Comparison of ENCODE assay signal across 16 mouse cellular contexts in the genomic region with DNA sequence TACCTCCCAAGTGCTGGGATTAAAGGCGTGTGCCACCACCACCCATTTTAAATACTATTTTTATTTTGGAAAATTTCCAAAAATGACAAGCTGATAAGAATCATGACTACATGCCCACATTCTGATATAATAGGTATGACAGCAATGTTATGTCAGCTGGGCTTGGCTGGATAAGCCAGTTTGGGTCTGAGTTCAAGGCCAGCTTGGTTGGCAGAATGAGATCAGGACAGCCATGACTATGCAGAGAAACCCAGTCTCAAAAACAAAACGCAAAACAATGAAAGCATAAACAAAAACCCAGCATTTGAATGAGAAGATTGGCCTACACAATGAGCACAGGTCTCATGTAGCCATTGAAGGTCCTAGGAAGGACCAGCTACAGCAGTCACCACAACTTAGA.
"Had no signal": no experiment of that assay in that cellular context is flagged by ENCODE, and none has a peak within 500 bp of the region (broad histone marks: within the 10 kb centered on the region; RNA-seq: fewer than 3 reads in every experiment).

No protein-coding gene starts in this region.

- H3K9ac ChIP-seq: liver, postnatal 0 days; lung, embryonic 15.5 days; midbrain, embryonic 13.5 days; midbrain, embryonic 15.5 days; neural tube, embryonic 12.5 days had no signal

- H3K4me2 ChIP-seq: lung, embryonic 15.5 days; midbrain, embryonic 11.5 days; midbrain, embryonic 13.5 days; midbrain, embryonic 15.5 days; neural tube, embryonic 12.5 days had no signal

- H3K36me3 ChIP-seq: lung, embryonic 15.5 days; midbrain, embryonic 13.5 days; midbrain, embryonic 15.5 days; neural tube, embryonic 12.5 days had no signal

- DNase-seq: liver, postnatal 0 days; lung, adult 2 months; lung, postnatal 14 days; lung, postnatal 36 days; right cerebral cortex, postnatal 14 days; thymus, adult 2 months; thymus, postnatal 25 days; thymus, postnatal 4 days had no signal

- H3K27ac ChIP-seq: lung, embryonic 15.5 days; macrophage; midbrain, embryonic 13.5 days; midbrain, embryonic 15.5 days; neural tube, embryonic 12.5 days had no signal

- ATAC-seq: liver, postnatal 0 days; lung, postnatal 0 days; midbrain, embryonic 13.5 days; midbrain, embryonic 15.5 days had no signal

- H3K4me1 ChIP-seq: lung, embryonic 15.5 days; midbrain, embryonic 13.5 days; midbrain, embryonic 15.5 days; neural tube, embryonic 12.5 days had no signal

- H3K27me3 ChIP-seq: lung, embryonic 15.5 days; midbrain, embryonic 13.5 days; midbrain, embryonic 15.5 days; neural tube, embryonic 12.5 days had no signal

- H3K9me3 ChIP-seq: lung, embryonic 15.5 days; midbrain, embryonic 13.5 days; midbrain, embryonic 15.5 days; neural tube, embryonic 12.5 days had no signal

- H3K4me3 ChIP-seq: lung, embryonic 15.5 days; megakaryocyte, embryonic 14.5 days; midbrain, embryonic 13.5 days; midbrain, embryonic 15.5 days; neural tube, embryonic 12.5 days had no signal
